Mouse (Mus musculus): ENCODE results near the gene Mid1ip1. TPM values are rescaled to one million over a fixed set of nuclear protein-coding genes. Genes with fewer than 3 reads are reported as not detected.

Mid1ip1 gene
- polyA plus RNA-seq, 1 experiment, result 41.1 TPM

- Histone ChIP-seq H3K4me3 (ENCODE audit: low read depth, low read length) (no peak overlapping the region), H3K9ac (ENCODE audit: low read depth, poor library complexity, severe bottlenecking) (no peak overlapping the region), H3K27me3 (ENCODE audit: control insufficient read depth, insufficient read depth, low read length, poor library complexity, severe bottlenecking) (no peaks in the 10 kb centered on the region), H3K9me3 (replicated peaks; ENCODE audit: control insufficient read depth, insufficient read depth, low read length, poor library complexity, severe bottlenecking) (no peaks in the 10 kb centered on the region), H3K27ac (ENCODE audit: insufficient read depth, low read length) (no peak overlapping the region), H3K36me3 (ENCODE audit: control insufficient read depth, insufficient read depth, low read length, poor library complexity, severe bottlenecking) (no peaks in the 10 kb centered on the region), H3K4me1 (ENCODE audit: control insufficient read depth, insufficient read depth, low read length) (no peaks in the 10 kb centered on the region)
- TF ChIP-seq POLR2A (IDR thresholded peaks at IDR 0.05; ENCODE audit: insufficient read depth, low read length) (no peak), EP300 (IDR thresholded peaks at IDR 0.05; ENCODE audit: insufficient read depth, low read depth, low read length) (no peak), CTCF (IDR thresholded peaks at IDR 0.05; ENCODE audit: low read depth, low read length) (no peak)
Observed at GRCm38 (mm10) chrX:10734874-10735273, 20.1 kb downstream of the Mid1ip1 start.

GRCm38 (mm10) chrX:10758866-10759265, 44.1 kb downstream of the Mid1ip1 start:
- no peaks in the 10 kb centered on the region for H3K9me3 ChIP-seq (replicated peaks; ENCODE audit: control insufficient read depth, insufficient read depth, low read length, poor library complexity, severe bottlenecking)

GRCm38 (mm10) chrX:10763476-10764016, 48.7 kb downstream of the Mid1ip1 start:
- Histone ChIP-seq H3K4me1 (ENCODE audit: control insufficient read depth, insufficient read depth, low read length) (no peaks in the 10 kb centered on the region), H3K36me3 (ENCODE audit: control insufficient read depth, insufficient read depth, low read length, poor library complexity, severe bottlenecking) (no peaks in the 10 kb centered on the region), H3K27ac (ENCODE audit: insufficient read depth, low read length) (no peak overlapping the region), H3K9me3 (replicated peaks; ENCODE audit: control insufficient read depth, insufficient read depth, low read length, poor library complexity, severe bottlenecking) (no peaks in the 10 kb centered on the region), H3K9ac (ENCODE audit: low read depth, poor library complexity, severe bottlenecking) (no peak overlapping the region), H3K27me3 (ENCODE audit: control insufficient read depth, insufficient read depth, low read length, poor library complexity, severe bottlenecking) (no peaks in the 10 kb centered on the region), H3K4me3 (ENCODE audit: low read depth, low read length) (no peak overlapping the region)
- TF ChIP-seq POLR2A (IDR thresholded peaks at IDR 0.05; ENCODE audit: insufficient read depth, low read length) (no peak), EP300 (IDR thresholded peaks at IDR 0.05; ENCODE audit: insufficient read depth, low read depth, low read length) (no peak)

More at GRCm38 (mm10) chrX:10758866-10759265, 44.1 kb downstream of the Mid1ip1 start:
- no peaks in the 10 kb centered on the region for H3K27me3 ChIP-seq (ENCODE audit: control insufficient read depth, insufficient read depth, low read length, poor library complexity, severe bottlenecking)
- no peaks in the 10 kb centered on the region for H3K4me1 ChIP-seq (ENCODE audit: control insufficient read depth, insufficient read depth, low read length)
- H3K36me3 ChIP-seq (ENCODE audit: control insufficient read depth, insufficient read depth, low read length, poor library complexity, severe bottlenecking), result no peaks in the 10 kb centered on the region
- no peak for TF ChIP-seq CTCF (IDR thresholded peaks at IDR 0.05; ENCODE audit: low read depth, low read length)
- no peak for TF ChIP-seq POLR2A (IDR thresholded peaks at IDR 0.05; ENCODE audit: insufficient read depth, low read length)
- TF ChIP-seq EP300 (IDR thresholded peaks at IDR 0.05; ENCODE audit: insufficient read depth, low read depth, low read length), result no peak
- no peak overlapping the region for H3K27ac ChIP-seq (ENCODE audit: insufficient read depth, low read length)
- H3K9ac ChIP-seq (ENCODE audit: low read depth, poor library complexity, severe bottlenecking), result no peak overlapping the region
- H3K4me3 ChIP-seq (ENCODE audit: low read depth, low read length), result no peak overlapping the region

Other genes with a start within 250 kb of the Mid1ip1 start
- gene Tspan7, start 229.9 kb upstream of the Mid1ip1 start, polyA plus RNA-seq (2011; ENCODE audit: insufficient read depth, insufficient read length, low read depth, missing spikeins), result 36.6 and 36.9 TPM in 2 replicates

Data from ES-Bruce4 (cell line).